Mouse (Mus musculus) monocyte, adult 5-6 weeks (primary cell): Measurements from ENCODE around the gene Sp140. TPM values are rescaled to one million over a fixed set of nuclear protein-coding genes. Genes with fewer than 3 reads are reported as not detected.
"Not testable (repeated sequence)": the region's sequence is repeated elsewhere in the genome, so short reads cannot be mapped to it uniquely, and the experiment has no call there.

Source experiments
- ATAC-seq: fragments of 153-309, 156-312 bp; replicated peaks from 2 replicates; pipeline ENCODE4 v1.8.0; 2017; ENCODE audit warnings: mild to moderate bottlenecking; ENCODE audit not compliant: low TSS enrichment, insufficient number of reproducible peaks, severe bottlenecking, poor library complexity, low FRiP score
- total RNA-seq: library from RNA; stranded (forward); fragments of 200-1000, 200-491, 200-594 nt; gene quantifications from 3 replicates; pipeline ENCODE4 v1.2.3, GENCODE M21; 2017

The Sp140 gene
- total RNA-seq = 102 to 179 TPM (median 146 TPM) in 3 replicates

GRCm38 (mm10) chr1:85600078-85600477 is at the start of gene Sp140:
Sp140 (plus strand) TSS chr1:85600378.
- ATAC-seq = not testable (repeated sequence)

DNA sequence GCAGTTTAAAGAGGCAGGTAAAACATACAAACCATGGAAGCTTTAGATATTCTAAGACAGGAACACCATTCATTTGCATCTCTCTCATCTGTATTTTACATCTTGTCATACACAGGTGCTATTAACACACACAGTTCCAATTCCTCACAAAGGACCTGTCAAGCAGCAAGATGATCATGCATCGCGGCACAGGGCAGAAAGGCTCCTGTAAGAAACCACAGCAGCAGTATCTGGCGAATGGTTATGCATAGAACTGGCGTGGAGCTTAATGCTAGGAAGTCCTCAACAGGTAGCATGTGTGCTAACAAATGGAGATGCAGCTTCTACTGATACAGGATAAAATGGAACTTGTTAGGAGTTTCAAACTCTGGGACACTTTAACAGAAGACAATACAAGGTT is 44.9 kb upstream of the Sp140 start:
- ATAC-seq = not testable (repeated sequence)

- ATAC-seq = not testable (repeated sequence)
Observed at GRCm38 (mm10) chr1:85573554-85573953, 26.6 kb upstream of the Sp140 start.

- not testable (repeated sequence) for ATAC-seq
Observed at GRCm38 (mm10) chr1:85575376-85575775, 24.8 kb upstream of the Sp140 start, which contains the start of gene G530012D18Rik. G530012D18Rik (plus strand) TSS chr1:85575676.

DNA sequence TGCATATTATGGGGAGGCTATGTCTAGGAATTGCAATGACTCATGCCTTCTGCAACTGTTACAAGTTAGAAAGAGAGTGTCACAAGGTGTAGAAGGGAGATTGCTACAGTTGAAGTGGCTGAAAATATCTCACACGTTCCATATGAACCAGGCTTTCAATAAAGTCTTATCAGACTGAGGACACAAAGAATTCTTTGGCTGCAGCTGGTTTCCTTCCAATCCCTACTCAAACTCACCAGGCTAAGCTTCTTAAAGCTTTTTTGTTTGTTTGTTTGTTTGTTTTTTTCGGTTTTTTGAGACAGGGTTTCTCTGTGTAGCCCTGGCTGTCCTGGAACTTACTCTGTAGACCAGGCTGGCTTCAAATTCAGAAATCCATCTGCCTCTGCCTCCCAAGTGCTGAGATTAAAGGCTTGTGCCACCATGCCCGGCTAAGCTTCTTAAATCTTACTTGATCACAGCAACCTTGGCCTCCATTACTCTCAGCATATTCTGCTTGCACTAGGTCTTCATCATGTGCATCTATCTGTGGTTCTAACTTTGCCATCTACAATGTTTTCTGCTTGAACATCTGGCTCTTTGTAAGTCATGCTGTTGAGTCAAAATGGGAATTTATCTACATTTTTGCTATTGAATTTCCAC is 21.7 kb upstream of the Sp140 start:
- not testable (repeated sequence) for ATAC-seq

DNA sequence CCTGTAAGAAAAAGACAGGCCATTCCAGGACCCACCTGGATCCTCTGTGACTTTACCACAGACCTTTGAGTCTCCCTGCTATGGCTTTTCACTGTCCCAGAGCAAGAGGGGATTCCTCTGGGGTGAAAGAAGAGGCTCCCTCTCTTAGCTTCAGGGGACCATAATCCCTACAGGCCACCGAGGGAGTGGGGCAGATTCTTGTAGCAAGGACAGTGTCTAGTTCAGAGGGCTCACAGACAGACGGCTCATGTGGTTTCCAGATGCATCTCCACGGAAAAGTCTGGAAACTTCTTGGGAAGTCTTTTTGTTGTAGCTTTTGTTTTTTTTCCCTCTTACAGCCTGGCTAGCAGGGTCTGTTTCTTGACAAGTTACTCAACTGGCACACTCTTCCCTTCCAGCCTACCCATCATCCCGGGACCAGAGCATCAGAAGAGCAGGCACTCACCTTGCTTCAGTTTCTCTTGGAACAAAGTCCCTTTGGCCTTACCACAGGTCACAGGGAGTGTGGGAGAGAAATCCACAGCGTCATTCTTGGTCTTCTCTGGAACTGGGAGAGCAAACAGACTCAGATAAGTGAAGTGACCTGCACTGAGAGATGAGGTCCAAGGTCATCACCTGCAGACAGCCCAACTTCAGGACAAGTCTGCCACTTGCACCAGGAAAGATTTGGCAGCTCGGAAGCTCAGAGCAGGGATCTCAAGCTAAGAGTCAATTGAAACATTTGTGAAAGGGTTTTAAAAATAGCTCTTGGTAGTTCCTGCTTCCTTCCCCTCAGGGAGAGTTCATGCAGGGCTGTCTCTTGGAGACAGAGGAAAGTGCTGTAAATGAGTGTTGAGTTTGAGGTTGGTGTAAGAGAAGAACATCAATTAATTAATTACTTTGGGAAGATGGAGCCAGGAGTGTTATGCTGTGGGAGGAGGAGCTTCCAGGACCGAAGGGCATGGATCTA is 20.7 kb upstream of the Sp140 start:
- peak; percentile 75 for ATAC-seq

- peak; percentile 47 for ATAC-seq
Observed at GRCm38 (mm10) chr1:85580148-85580534, 20.0 kb upstream of the Sp140 start.

- ATAC-seq = peak; percentile 47; the same call in 1 of the 2 replicates
Observed at GRCm38 (mm10) chr1:85580578-85580977, 19.6 kb upstream of the Sp140 start.

DNA sequence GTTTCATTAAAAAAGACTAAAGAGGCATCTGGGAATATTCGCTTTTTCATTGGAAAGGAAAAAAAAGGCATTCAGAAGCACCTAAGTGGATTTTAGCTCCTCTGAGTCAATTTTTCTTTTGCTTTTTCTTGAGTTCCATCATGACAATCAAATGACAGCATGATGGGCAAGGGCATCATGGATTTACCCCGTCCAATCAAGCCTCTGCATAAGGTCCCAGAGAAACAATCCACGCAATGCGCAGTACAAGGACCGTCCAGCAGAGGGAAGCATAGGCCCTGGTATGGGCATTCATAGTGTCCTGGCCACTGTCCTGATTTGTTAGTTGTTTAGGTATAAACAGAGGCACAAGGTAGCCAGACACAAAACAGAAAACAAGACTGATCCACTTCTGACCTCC is 18.7 kb upstream of the Sp140 start:
- ATAC-seq = not testable (repeated sequence)

DNA sequence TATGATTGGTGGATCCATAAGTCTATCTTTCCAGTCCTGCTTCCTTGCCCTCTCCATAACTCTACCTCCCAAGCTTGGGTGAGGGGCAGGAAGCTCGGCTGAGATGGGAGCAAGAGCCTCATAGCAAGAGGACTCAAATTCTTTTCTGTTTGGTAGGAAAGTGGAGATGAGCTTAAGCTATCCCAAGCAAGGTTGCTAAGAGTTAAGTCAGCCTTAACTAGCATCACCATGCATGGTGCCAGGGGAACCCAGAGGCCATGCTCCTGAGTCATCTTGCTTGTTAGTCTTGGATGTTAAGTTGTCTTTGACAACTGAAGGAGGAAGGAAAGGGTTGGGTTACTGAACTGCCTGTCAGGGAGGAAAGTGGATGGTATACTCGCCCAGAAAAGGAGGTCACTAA is 11.5 kb upstream of the Sp140 start:
- not testable (repeated sequence) for ATAC-seq

GRCm38 (mm10) chr1:85592526-85592925 is 7.7 kb upstream of the Sp140 start:
- not testable (repeated sequence) for ATAC-seq

DNA sequence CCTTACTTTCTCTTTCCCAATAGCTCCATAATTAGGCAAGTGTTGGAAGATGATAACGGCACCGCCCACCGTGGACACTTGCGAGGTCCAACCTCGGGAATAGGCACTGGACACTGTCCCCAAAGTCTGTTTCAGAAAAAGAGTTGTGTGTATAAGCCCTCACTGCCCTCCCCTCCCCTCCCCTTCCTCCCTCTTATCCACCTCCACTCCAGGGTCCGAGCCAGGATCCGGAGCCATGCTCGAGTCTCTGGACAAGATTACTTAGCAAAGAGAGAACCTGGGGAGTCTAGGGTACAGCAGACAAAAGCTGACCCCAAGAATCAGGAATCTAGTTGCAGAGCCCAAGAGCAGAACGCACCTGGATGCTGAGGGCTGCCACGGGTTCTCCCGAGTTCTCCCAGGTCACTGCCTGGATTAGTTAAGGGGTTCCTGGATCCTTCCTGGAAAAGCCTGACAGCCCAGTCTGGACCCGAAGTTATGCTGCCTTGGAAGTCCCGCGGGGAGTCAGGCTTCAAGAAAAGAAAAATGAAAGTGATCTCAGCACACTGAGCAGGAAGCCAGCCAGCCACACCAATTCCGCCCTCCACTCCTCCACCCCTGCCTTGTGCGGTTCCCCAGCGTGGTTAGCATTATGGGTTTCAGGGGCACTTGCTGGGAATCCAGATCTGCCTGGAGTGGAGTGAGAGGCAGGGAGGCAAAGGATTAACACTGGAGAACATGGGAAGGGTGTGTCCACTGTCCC is 1.7 kb upstream of the Sp140 start, which contains the start of gene Sp110:
Gene Sp110 (minus strand): TSS at position 547 of the 742 bp plus-strand sequence.
- not testable (repeated sequence) for ATAC-seq

- not testable (repeated sequence) for ATAC-seq
Observed at GRCm38 (mm10) chr1:85600794-85601193, 616 bp downstream of the Sp140 start.

GRCm38 (mm10) chr1:85604341-85604740 is 4.2 kb downstream of the Sp140 start:
- not testable (repeated sequence) for ATAC-seq

- not testable (repeated sequence) for ATAC-seq
Observed at GRCm38 (mm10) chr1:85608361-85608760, 8.2 kb downstream of the Sp140 start.

GRCm38 (mm10) chr1:85610581-85610980 is 10.4 kb downstream of the Sp140 start:
- not testable (repeated sequence) for ATAC-seq

GRCm38 (mm10) chr1:85615096-85615495 is 14.9 kb downstream of the Sp140 start:
- not testable (repeated sequence) for ATAC-seq

GRCm38 (mm10) chr1:85615819-85616218 is 15.6 kb downstream of the Sp140 start:
- not testable (repeated sequence) for ATAC-seq

- not testable (repeated sequence) for ATAC-seq
Observed at GRCm38 (mm10) chr1:85617161-85617560, 17.0 kb downstream of the Sp140 start.
